Mouse (Mus musculus) urinary bladder, postnatal 14 days (tissue): Measurements from ENCODE around the gene Slc2a3.

ENCODE experiments used
- DNase-seq: peaks from one replicate; pipeline ENCODE4 v3.0.0; 2021; ENCODE audit warnings: low spot score

Gene Slc2a3

GRCm38 (mm10) chr6:122801301-122801800 is at the start of gene Slc2a3:
Gene Slc2a3 (minus strand): TSS chr6:122801640.
- peak; percentile 27 for DNase-seq

- no peak for DNase-seq
Measured at GRCm38 (mm10) chr6:122843759-122844158, 42.3 kb upstream of the Slc2a3 start.

GRCm38 (mm10) chr6:122837539-122837938 is 36.1 kb upstream of the Slc2a3 start:
- no peak for DNase-seq

GRCm38 (mm10) chr6:122836974-122837373 is 35.5 kb upstream of the Slc2a3 start:
- DNase-seq, result no peak

- DNase-seq, result peak; percentile 35
Measured at GRCm38 (mm10) chr6:122834365-122834764, 32.9 kb upstream of the Slc2a3 start.

- no peak for DNase-seq
Measured at GRCm38 (mm10) chr6:122832880-122833279, 31.4 kb upstream of the Slc2a3 start.

GRCm38 (mm10) chr6:122828086-122828485 is 26.6 kb upstream of the Slc2a3 start:
- DNase-seq, result no peak

DNA sequence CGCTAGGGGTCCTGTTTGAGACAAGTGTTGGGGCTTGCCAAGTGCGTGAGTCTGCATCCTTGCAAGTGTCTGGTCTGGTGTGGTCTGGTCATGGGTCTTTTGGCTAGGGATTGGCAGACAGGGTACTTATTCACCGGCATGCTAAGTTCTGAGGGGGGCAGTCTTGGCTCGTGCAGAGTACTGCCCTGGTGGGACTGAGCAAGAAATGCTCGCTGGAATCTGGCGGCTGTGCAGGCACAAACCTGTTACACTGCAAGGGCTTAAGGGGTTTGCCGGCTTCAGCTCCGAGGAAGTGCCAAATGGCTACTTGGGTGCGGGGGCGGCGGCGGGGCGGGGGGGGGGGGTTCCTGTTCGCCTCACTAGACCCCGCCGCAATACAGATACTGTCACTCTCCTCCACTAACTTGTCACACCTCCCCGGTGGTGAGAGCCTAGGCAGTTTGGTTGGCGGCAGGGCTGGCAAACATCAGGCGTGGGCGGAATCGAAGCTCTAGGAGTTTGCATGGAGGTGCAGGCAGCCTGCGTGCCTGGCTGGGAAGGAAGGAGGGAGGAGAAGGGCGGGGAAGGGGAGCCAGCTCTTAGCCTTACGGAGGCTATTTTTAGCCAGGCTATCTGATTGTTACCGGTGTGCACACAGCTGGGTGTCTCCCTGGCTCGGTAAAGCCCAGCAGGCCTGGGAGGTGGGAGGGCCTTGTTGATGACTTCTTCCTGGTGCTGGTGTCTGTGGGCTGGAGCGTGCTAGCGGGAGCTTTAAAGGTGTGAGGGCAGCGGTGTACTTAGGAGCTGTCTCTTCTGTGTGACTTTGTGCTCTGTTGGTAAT is 24.7 kb upstream of the Slc2a3 start:
- peak; percentile 76 for DNase-seq

DNA sequence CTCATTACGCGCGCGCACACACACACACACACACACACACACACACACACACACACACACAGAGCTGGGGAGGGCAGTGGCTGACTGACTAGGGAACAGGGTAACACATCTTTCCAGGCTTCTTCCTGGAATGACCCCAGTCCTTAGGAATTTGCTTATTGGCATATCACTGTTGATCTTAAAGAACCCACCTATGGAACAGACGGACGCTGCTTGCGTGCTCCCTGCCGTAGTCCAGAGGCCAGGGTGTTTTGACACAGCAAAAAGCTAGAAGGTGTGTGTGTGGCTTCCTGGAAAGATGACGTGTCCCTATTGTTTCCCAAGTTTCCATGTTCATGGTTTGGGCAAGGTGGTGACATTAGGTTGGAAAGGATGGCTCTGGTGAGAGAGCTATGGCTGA is 23.7 kb upstream of the Slc2a3 start:
- DNase-seq, result no peak

DNA sequence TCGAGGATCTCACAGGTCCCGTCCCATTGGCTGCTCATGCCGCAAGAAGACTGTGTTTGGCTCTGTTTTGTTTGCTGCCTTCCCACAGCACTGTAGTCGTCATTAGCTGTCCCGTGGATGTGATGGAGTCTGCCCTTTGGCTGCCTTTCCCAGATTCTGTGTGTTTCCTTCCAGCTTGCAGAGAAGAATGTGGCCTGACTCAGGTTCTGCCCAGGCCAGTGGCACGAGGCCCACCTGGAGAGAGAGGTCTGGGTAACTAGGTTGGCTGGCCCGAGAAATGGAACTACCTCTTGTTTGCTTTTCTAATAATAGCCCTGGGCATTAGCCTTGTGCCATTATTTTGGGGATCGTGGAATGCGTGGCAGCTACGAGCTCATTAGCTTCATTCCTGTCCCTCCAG is 22.6 kb upstream of the Slc2a3 start:
- peak; percentile 21 for DNase-seq

- DNase-seq, result no peak
Measured at GRCm38 (mm10) chr6:122821822-122822221, 20.4 kb upstream of the Slc2a3 start.

GRCm38 (mm10) chr6:122820799-122821650 is 19.6 kb upstream of the Slc2a3 start:
- DNase-seq, result no peak

DNA sequence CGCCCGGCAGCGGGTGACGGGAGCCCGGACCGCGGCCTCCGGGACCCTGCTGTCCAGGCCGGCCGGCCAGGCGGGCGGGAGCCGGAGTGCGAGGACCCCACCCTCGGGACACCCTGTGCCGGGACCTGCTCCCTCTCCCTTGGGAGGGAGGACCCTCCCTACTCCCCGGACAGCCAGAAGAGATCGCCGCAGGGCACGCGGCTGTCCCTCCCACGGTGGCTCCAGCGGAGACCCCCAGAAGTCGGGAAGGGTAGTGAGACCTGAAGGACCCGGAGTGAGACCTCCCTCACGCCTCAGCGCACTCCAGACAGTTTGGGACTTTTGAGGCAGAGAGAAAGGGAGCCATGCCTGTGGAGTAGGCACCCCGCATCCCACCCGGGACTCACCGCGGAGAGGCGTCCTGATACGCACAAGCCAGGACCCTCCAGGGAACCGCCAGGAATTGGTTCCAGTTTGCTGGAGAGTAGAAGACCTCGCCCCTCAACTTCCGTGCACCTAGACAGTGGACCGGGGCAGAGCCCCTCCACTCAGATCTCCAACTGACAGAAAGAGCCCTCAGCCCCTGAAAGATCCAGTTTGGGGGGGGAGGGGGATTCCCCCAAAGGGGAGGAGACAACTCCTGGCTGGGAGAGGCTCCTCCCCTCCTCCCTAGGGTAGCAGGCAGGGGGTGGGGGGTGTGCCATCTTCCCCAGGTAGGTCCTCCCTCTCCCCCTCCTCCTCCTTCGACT is 18.8 kb upstream of the Slc2a3 start:
- DNase-seq, result peak; percentile 28

- peak; percentile 75 for DNase-seq
Measured at GRCm38 (mm10) chr6:122819306-122820070, 18.0 kb upstream of the Slc2a3 start, which contains the start of gene Foxj2. Gene Foxj2 (plus strand): TSS chr6:122819914.

- DNase-seq, result no peak
Measured at GRCm38 (mm10) chr6:122813640-122814039, 12.2 kb upstream of the Slc2a3 start.

GRCm38 (mm10) chr6:122812716-122813115 is 11.3 kb upstream of the Slc2a3 start:
- no peak for DNase-seq

DNA sequence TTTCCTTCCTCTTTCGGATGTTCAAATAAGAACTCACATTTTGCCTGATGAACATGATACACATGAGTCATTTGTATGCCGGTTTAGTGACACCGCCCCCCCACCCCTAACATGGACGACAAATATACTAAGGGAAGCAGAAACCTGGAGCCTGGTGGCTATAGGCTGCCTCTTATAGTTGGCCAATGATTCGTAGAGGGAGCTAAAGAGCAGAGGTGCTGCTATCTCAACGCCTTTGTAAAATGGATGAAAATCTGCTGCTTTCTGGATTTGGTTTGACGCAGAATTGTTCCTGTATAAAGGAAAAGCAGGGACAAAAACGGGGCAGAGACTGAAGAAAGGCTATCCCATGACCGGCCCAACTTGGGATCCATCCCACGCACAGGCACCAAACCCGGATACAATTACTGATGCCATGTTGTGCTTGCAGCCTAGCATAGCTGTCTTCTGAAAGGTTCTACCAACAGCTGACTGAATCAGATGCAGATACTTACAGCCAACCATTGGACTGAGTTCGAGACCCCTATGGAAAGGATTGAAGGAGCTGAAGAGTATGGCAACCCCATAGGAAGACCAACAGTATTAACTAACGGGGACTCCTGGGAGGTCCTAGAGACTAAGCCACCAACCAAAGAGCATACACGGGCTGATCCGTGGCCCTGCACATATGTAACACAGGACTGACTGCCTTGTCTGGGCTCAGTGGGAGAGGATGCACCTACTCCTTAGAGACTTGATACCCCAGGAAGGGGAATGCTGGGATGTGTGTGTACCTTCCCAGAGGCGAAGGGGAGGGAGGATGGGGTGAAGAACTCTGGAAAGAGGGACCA is 10.5 kb upstream of the Slc2a3 start:
- DNase-seq, result peak; percentile 44

DNA sequence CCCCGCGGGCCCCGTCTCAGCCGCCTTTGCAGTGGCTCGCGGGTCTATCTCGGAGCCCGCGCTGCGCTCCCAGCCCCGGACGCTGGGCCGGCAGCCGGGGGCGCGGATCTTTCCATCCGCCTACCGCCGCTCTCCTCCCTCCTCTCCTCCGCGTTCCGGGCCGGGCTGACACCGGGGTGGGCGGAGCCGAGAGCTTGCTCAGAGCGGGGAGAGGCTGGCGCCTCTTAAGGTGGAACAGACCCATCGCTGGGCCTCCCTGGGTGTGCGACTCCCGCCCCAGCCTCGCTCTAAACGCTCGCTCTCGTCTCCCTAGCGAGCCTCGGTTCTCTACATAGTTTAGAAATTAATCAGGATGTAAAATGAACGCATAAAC is 9.8 kb upstream of the Slc2a3 start:
- peak; percentile 96 for DNase-seq

GRCm38 (mm10) chr6:122810615-122811279 is 9.3 kb upstream of the Slc2a3 start:
- DNase-seq, result peak; percentile 98
